Mouse (Mus musculus) liver, embryonic 14.5 days (tissue): ENCODE measurements at regions not wholly inside any gene's neighbourhood (a gene's known extent, or its start where the extent isn't known, plus 50 kb on each side); places are given as distances from the start of the nearest gene placed in this dataset.

Experiments
- ATAC-seq: fragments of 200-750 bp; cut with Nextera tagmentation; 2 replicates; pipeline ENCODE4 v1.8.0; 2017; ENCODE audit warnings: moderate number of reproducible peaks, mild to moderate bottlenecking, moderate library complexity; ENCODE audit not compliant: insufficient read depth
- DNase-seq, 3 experiments: peaks; one replicate each; pipeline ENCODE4 v3.0.0-alpha.2; 2012 to 2013; ENCODE audit warnings: low read depth in 3 of 3, low spot score in 3 of 3
- H3K27ac ChIP-seq: fragments of 300-500 bp; sonication (generic); 2 replicates; pipeline ENCODE4 v1.5.1; 2014; ENCODE audit warnings: moderate library complexity, mild to moderate bottlenecking, control low read depth, inconsistent platforms
- H3K27me3 ChIP-seq: fragments of 300-500 bp; sonication (generic); 2 replicates; pipeline ENCODE4 v1.6.1; 2014; ENCODE audit warnings: mild to moderate bottlenecking, low read length, moderate library complexity; ENCODE audit not compliant: control insufficient read depth, insufficient read depth
- H3K36me3 ChIP-seq: fragments of 300-500 bp; sonication (generic); replicated peaks from 2 replicates; pipeline ENCODE4 v1.6.1; 2014; ENCODE audit warnings: low read depth; ENCODE audit not compliant: control insufficient read depth, insufficient read depth
- H3K4me1 ChIP-seq, 2 experiments: fragments of 200-500 bp in 1 of 2; fragments of 300-500 bp in 1 of 2; sonication (generic) in 1 of 2; replicated peaks; 2 replicates each; pipeline ENCODE4 v1.6.1; 2012 to 2014; ENCODE audit warnings: antibody characterized with exemption in 1 of 2, inconsistent platforms in 1 of 2, low read length in 1 of 2; ENCODE audit not compliant: control insufficient read depth in 2 of 2, insufficient read depth in 2 of 2
- H3K4me2 ChIP-seq: fragments of 300-500 bp; sonication (generic); 2 replicates; pipeline ENCODE4 v1.6.1; 2014; ENCODE audit warnings: low read depth, mild to moderate bottlenecking, control low read depth, moderate library complexity
- H3K4me3 ChIP-seq, 2 experiments: fragments of 200-500 bp in 1 of 2; fragments of 300-500 bp in 1 of 2; sonication (generic) in 1 of 2; 2 replicates each; pipeline ENCODE4 v1.5.1; 2012 to 2014; ENCODE audit warnings: low read depth in 2 of 2, low read length in 2 of 2, mild to moderate bottlenecking in 2 of 2, control low read depth in 1 of 2, inconsistent platforms in 1 of 2, moderate library complexity in 1 of 2; ENCODE audit not compliant: insufficient read depth in 1 of 2
- H3K9ac ChIP-seq: fragments of 300-500 bp; sonication (generic); replicated peaks from 2 replicates; pipeline ENCODE4 v1.6.1; 2014; ENCODE audit warnings: mild to moderate bottlenecking, control low read depth, moderate library complexity
- H3K9me3 ChIP-seq: fragments of 300-500 bp; sonication (generic); 2 replicates; pipeline ENCODE4 v1.6.1; 2016; ENCODE audit warnings: low read length, mixed read lengths; ENCODE audit not compliant: control insufficient read depth
- CTCF ChIP-seq: IDR thresholded peaks from 2 replicates; pipeline ENCODE4 v1.5.1; 2016; ENCODE audit warnings: antibody characterized with exemption, low read depth, control low read depth
- EP300 ChIP-seq: IDR thresholded peaks from 2 replicates; pipeline ENCODE4 v1.6.1; 2016; ENCODE audit warnings: antibody characterized with exemption, low read depth
- WGBS: fragments of 180-500 bp; shearing (Covaris S2); extraction: QIAGEN DNeasy Blood & Tissue Kit; methylation state at CpG from one replicate; pipeline ENCODE4 v1.1.7; 2014; ENCODE audit not compliant: insufficient replicate concordance; 5-methylcytosine and 5-hydroxymethylcytosine counted together

- Histone ChIP-seq H3K27ac (peak overlapping the region; percentile 73), H3K4me1 (peaks cover 62 to 72% of the 10 kb centered on the region in 2 experiments), H3K9ac (no peak overlapping the region; the same call in 1 of the 2 replicates), H3K4me2 (peak overlapping the region; percentile 56), H3K4me3 (no peak overlapping the region), H3K9me3 (no peaks in the 10 kb centered on the region), H3K27me3 (no peaks in the 10 kb centered on the region), H3K36me3 (no peaks in the 10 kb centered on the region)
- ATAC-seq: no peak
- WGBS: 76% methylated on average over 8 of the region's 8 CpGs
- no peak for DNase-seq
- TF ChIP-seq CTCF (no peak), EP300 (no peak)
These were observed 62.7 kb upstream of the Eed start for GRCm38 (mm10) chr7:90043526-90043925.

GRCm38 (mm10) chr7:90044100-90044698 is 63.4 kb upstream of the Eed start:
- TF ChIP-seq EP300: no peak
- no peak for TF ChIP-seq CTCF
- Histone ChIP-seq H3K27ac (peak overlapping the region; percentile 20), H3K9me3 (no peaks in the 10 kb centered on the region), H3K4me1 (peaks cover 69 to 77% of the 10 kb centered on the region in 2 experiments), H3K9ac (no peak overlapping the region; the same call in 1 of the 2 replicates), H3K27me3 (no peaks in the 10 kb centered on the region), H3K36me3 (no peaks in the 10 kb centered on the region), H3K4me3 (no peak overlapping the region; a peak in 1 of 4 replicates), H3K4me2 (peak overlapping the region; percentile 56)
- ATAC-seq: no peak
- 86% methylated on average over 4 of the region's 4 CpGs for WGBS
- no peak for DNase-seq

- peak overlapping the region; percentile 46 for H3K9ac ChIP-seq
- H3K9me3 ChIP-seq: no peaks in the 10 kb centered on the region
- peak overlapping the region; percentile 16 to 35 for H3K4me3 ChIP-seq
- H3K27me3 ChIP-seq: no peaks in the 10 kb centered on the region
- DNase-seq: no peak
- H3K27ac ChIP-seq: peak overlapping the region; percentile 25; the same call in 1 of the 2 replicates
- ATAC-seq: no peak
- TF ChIP-seq CTCF (no peak), EP300 (no peak)
- WGBS: 62% methylated on average over 4 of the region's 4 CpGs
- H3K4me1 ChIP-seq: peaks cover 75 to 88% of the 10 kb centered on the region in 2 experiments
- H3K4me2 ChIP-seq: peak overlapping the region; percentile 56
- no peaks in the 10 kb centered on the region for H3K36me3 ChIP-seq
These were observed 64.5 kb upstream of the Eed start for GRCm38 (mm10) chr7:90045208-90045800.

- H3K9ac ChIP-seq: peak overlapping the region; percentile 46
- peak overlapping the region; percentile 35 to 54 for H3K4me3 ChIP-seq
- H3K4me2 ChIP-seq: peak overlapping the region; percentile 56
- H3K4me1 ChIP-seq: peaks cover 65 to 81% of the 10 kb centered on the region in 2 experiments
- DNase-seq (no peak), ATAC-seq (no peak)
- no peaks in the 10 kb centered on the region for H3K9me3 ChIP-seq
- H3K36me3 ChIP-seq: no peaks in the 10 kb centered on the region
- TF ChIP-seq CTCF (no peak), EP300 (0 out of 2 replicates have a peak, but pooled peaks have one; percentile 26)
- 52% methylated on average over 3 of the region's 3 CpGs for WGBS
- peak overlapping the region; percentile 72 for H3K27ac ChIP-seq
- H3K27me3 ChIP-seq: no peaks in the 10 kb centered on the region
These were observed 65.4 kb upstream of the Eed start for GRCm38 (mm10) chr7:90046228-90046627.

GRCm38 (mm10) chr7:90046862-90047261 is 66.1 kb upstream of the Eed start:
- ATAC-seq (peak; percentile 65), DNase-seq (peak in 2 of 3 experiments; percentile 47 to 57)
- H3K4me1 ChIP-seq: peaks cover 60 to 76% of the 10 kb centered on the region in 2 experiments
- 38% methylated on average over 4 of the region's 4 CpGs for WGBS
- H3K4me3 ChIP-seq: peak overlapping the region in 1 of 2 experiments; percentile 35; a peak in 2 of 4 replicates
- peak overlapping the region; percentile 56 for H3K4me2 ChIP-seq
- no peaks in the 10 kb centered on the region for H3K9me3 ChIP-seq
- H3K36me3 ChIP-seq: no peaks in the 10 kb centered on the region
- TF ChIP-seq EP300 (peak; percentile 96), CTCF (no peak)
- no peaks in the 10 kb centered on the region for H3K27me3 ChIP-seq
- H3K9ac ChIP-seq: peak overlapping the region; percentile 46
- H3K27ac ChIP-seq: peak overlapping the region; percentile 72
